Mouse (Mus musculus): Measurements from ENCODE around the gene Gm3532. TPM values are rescaled to one million over a fixed set of nuclear protein-coding genes. Genes with fewer than 3 reads are reported as not detected.
"Not testable (repeated sequence)": the region's sequence is repeated elsewhere in the genome, so short reads cannot be mapped to it uniquely, and the experiment has no call there.

Gene Gm3532
- polyA plus RNA-seq (2014; fragmentation: Nextera tagmentation; extraction: Ambion mirVana), result not detected in 2 replicates

DNA sequence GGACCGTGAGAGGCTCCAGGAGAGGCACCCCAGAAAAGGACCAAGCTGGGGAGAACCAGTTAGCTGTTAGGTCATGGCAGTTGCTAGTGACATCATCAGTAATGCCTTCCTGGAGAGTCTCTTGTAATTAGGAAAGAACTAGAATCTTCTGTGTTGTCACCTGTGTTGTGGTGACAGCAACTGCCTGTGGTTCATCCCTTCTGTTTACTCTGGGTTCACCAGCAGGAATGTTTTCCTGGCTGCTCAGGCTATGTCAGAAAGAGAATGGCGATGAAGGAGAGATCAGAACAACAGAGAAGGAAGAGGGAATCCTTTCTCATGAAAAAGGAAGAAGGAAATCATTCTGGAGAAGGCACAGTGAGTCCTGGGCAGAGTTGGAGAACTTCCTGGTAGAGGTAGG lies at the start of gene Gm3532:
Gene Gm3532, plus strand, starts transcription at position 301 of the 400 bp plus-strand sequence.
- no CpG with 5 or more reads among the region's 2 CpGs for WGBS
- not testable (repeated sequence) for H3K36me3 ChIP-seq (ENCODE audit: control insufficient read depth, insufficient read depth, low read length); H3K4me1 ChIP-seq (ENCODE audit: control insufficient read depth, insufficient read depth, low read length); ATAC-seq (ENCODE audit: low read depth); H3K9ac ChIP-seq (replicated peaks; ENCODE audit: low read depth, low read length); H3K27ac ChIP-seq (ENCODE audit: low read depth, low read length); H3K4me3 ChIP-seq (ENCODE audit: low read depth, low read length); H3K27me3 ChIP-seq (ENCODE audit: control insufficient read depth, insufficient read depth, low read length); H3K4me2 ChIP-seq (ENCODE audit: low read depth, low read length); H3K9me3 ChIP-seq (ENCODE audit: control insufficient read depth, low read length)

DNA sequence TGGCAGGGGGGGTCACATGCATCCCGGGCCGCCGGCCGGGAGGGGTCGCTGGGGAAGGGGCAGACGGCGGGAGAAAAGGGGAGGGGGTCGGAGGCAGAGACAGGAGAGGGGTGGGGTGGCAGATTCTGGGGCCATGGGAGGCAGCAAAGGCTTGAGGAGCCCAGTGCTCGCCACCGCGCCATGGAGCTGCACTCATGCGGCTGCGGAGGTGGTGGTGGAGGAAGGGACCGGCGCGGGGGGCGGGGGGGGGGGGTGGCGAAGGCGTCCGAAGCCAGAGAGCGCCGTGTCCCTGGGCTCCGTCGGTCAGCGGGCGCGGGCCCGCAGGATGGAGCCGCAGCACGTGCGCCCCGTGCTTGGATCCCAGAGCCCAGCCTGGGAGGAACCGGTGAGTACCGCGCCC lies 36.9 kb upstream of the Gm3532 start, which contains the start of gene Gm3488:
Gene Gm3488, plus strand, starts transcription at position 301 of the 400 bp plus-strand sequence.
- H3K4me2 ChIP-seq (ENCODE audit: low read depth, low read length); H3K27me3 ChIP-seq (ENCODE audit: control insufficient read depth, insufficient read depth, low read length); H3K27ac ChIP-seq (ENCODE audit: low read depth, low read length); H3K4me1 ChIP-seq (ENCODE audit: control insufficient read depth, insufficient read depth, low read length); H3K9me3 ChIP-seq (ENCODE audit: control insufficient read depth, low read length); H3K36me3 ChIP-seq (ENCODE audit: control insufficient read depth, insufficient read depth, low read length); ATAC-seq (ENCODE audit: low read depth); H3K9ac ChIP-seq (replicated peaks; ENCODE audit: low read depth, low read length); H3K4me3 ChIP-seq (ENCODE audit: low read depth, low read length): not testable (repeated sequence)
- WGBS, result no CpG with 5 or more reads among the region's 35 CpGs

Other genes starting within 250 kb of the Gm3532 start
- gene Gm3542, start 203.6 kb upstream of the Gm3532 start, polyA plus RNA-seq (2014; fragmentation: Nextera tagmentation; extraction: Ambion mirVana), result not detected in 2 replicates
- 0.90 and 1.8 TPM in 2 replicates for gene Gm3500, start 149.4 kb upstream of the Gm3532 start, polyA plus RNA-seq (2014; fragmentation: Nextera tagmentation; extraction: Ambion mirVana)
- 3.4 and 4.2 TPM in 2 replicates for gene Gm3194, start 83.0 kb upstream of the Gm3532 start, polyA plus RNA-seq (2014; fragmentation: Nextera tagmentation; extraction: Ambion mirVana)
- gene Gm8246, start 60.7 kb upstream of the Gm3532 start, polyA plus RNA-seq (2014; fragmentation: Nextera tagmentation; extraction: Ambion mirVana), result not detected in 2 replicates
- 0.20 TPM in 1 of 2 replicates, not detected in the other for gene Gm3187, start 54.3 kb upstream of the Gm3532 start, polyA plus RNA-seq (2014; fragmentation: Nextera tagmentation; extraction: Ambion mirVana)
- gene Gm3488, start 36.8 kb upstream of the Gm3532 start, polyA plus RNA-seq (2014; fragmentation: Nextera tagmentation; extraction: Ambion mirVana), result 15.4 and 22.2 TPM in 2 replicates
- gene Gm8265, start 94.5 kb downstream of the Gm3532 start, polyA plus RNA-seq (2014; fragmentation: Nextera tagmentation; extraction: Ambion mirVana), result not detected in 2 replicates
- gene Gm9603, start 149.0 kb downstream of the Gm3532 start, polyA plus RNA-seq (2014; fragmentation: Nextera tagmentation; extraction: Ambion mirVana), result not detected in 2 replicates
- gene Gm3373, start 203.1 kb downstream of the Gm3532 start, polyA plus RNA-seq (2014; fragmentation: Nextera tagmentation; extraction: Ambion mirVana), result 0.72 and 1.8 TPM in 2 replicates

All from neural tube, embryonic 14.5 days (tissue).